Mouse (Mus musculus) testis, adult 2 months (tissue): ENCODE data around the gene Zfp414.

ENCODE experiments used
- CTCF ChIP-seq: fragments of 200-500 bp; IDR thresholded peaks from 2 replicates; pipeline ENCODE4 v1.5.1; 2012; ENCODE audit warnings: low read depth, mild to moderate bottlenecking, inconsistent platforms, low read length, moderate library complexity; ENCODE audit not compliant: control insufficient read depth, insufficient read depth, insufficient replicate concordance
- POLR2A ChIP-seq: fragments of 200-500 bp; IDR thresholded peaks from 2 replicates; pipeline ENCODE4 v1.6.1; 2012; ENCODE audit warnings: low read depth, mild to moderate bottlenecking, inconsistent platforms, low read length, moderate library complexity; ENCODE audit not compliant: control insufficient read depth

DNA sequence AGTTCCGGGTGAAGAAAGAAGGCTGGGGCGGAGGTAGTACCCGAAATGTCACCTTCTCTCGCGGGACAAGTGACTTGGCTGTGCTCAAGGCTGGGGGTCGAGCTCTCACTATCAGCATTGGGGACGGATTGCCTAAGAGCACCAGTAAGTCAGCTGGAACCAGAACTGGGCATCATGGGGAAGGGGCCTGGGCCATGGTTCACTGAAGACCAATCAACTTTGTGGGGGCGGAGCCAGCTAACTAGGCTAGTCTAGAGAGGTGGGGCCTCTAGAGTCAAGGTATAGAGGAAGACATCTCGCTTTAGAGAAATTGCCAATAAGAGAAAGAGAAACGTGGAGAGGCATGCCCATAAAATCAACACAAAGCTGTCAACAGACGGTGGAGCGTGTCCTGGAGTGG is 26.9 kb upstream of the Zfp414 start:
- TF ChIP-seq CTCF = no peak
- TF ChIP-seq POLR2A = no peak
